Mouse (Mus musculus): ENCODE data around the gene Gm5475.

Gene Gm5475

GRCm38 (mm10) chr15:100413306-100413705, 8.6 kb upstream of the Gm5475 start:
- DNase-seq (ENCODE audit: low spot score in 2 of 2), result no peak

- DNase-seq (ENCODE audit: low spot score in 2 of 2), result no peak
Measured at GRCm38 (mm10) chr15:100414011-100414410, 7.9 kb upstream of the Gm5475 start.

- DNase-seq (ENCODE audit: low spot score in 2 of 2), result no peak
Measured at GRCm38 (mm10) chr15:100414942-100415341, 7.0 kb upstream of the Gm5475 start.

GRCm38 (mm10) chr15:100415684-100416083, 6.3 kb upstream of the Gm5475 start:
- no peak for DNase-seq (ENCODE audit: low spot score in 2 of 2)

GRCm38 (mm10) chr15:100417854-100418450, 4.0 kb upstream of the Gm5475 start:
- DNase-seq (ENCODE audit: low spot score in 2 of 2), result no peak

- DNase-seq (ENCODE audit: low spot score in 2 of 2), result no peak
Measured at GRCm38 (mm10) chr15:100419311-100419710, 2.6 kb upstream of the Gm5475 start.

GRCm38 (mm10) chr15:100419901-100420745, 1.8 kb upstream of the Gm5475 start:
- no peak for DNase-seq (ENCODE audit: low spot score in 2 of 2)

- peak; percentile 39 to 47 for DNase-seq (ENCODE audit: low spot score in 2 of 2)
Measured at GRCm38 (mm10) chr15:100421059-100421757, 739 bp upstream of the Gm5475 start.

GRCm38 (mm10) chr15:100422476-100422875, 529 bp downstream of the Gm5475 start:
- no peak for DNase-seq (ENCODE audit: low spot score in 2 of 2)

- peak; percentile 95 to 96 for DNase-seq (ENCODE audit: low spot score in 2 of 2)
Measured at GRCm38 (mm10) chr15:100422899-100423860, 1.2 kb downstream of the Gm5475 start.

GRCm38 (mm10) chr15:100423916-100424315, 2.0 kb downstream of the Gm5475 start:
- DNase-seq (ENCODE audit: low spot score in 2 of 2), result no peak

- no peak for DNase-seq (ENCODE audit: low spot score in 2 of 2)
Measured at GRCm38 (mm10) chr15:100424396-100425122, 2.6 kb downstream of the Gm5475 start, which contains the start of gene Slc11a2. TSS of gene Slc11a2 (minus strand) at chr15:100425072.

GRCm38 (mm10) chr15:100428296-100428905, 6.5 kb downstream of the Gm5475 start:
- DNase-seq (ENCODE audit: low spot score in 2 of 2), result no peak

- no peak for DNase-seq (ENCODE audit: low spot score in 2 of 2)
Measured at GRCm38 (mm10) chr15:100429959-100430565, 8.1 kb downstream of the Gm5475 start.

GRCm38 (mm10) chr15:100433234-100433633, 11.3 kb downstream of the Gm5475 start:
- DNase-seq (ENCODE audit: low spot score in 2 of 2), result no peak

- DNase-seq (ENCODE audit: low spot score in 2 of 2), result no peak
Measured at GRCm38 (mm10) chr15:100436112-100436511, 14.2 kb downstream of the Gm5475 start.

- DNase-seq (ENCODE audit: low spot score in 2 of 2), result no peak
Measured at GRCm38 (mm10) chr15:100436518-100436917, 14.6 kb downstream of the Gm5475 start.

GRCm38 (mm10) chr15:100443126-100443922, 21.4 kb downstream of the Gm5475 start:
- DNase-seq (ENCODE audit: low spot score in 2 of 2), result peak; percentile 87 to 91

- no peak for DNase-seq (ENCODE audit: low spot score in 2 of 2)
Measured at GRCm38 (mm10) chr15:100446887-100447286, 24.9 kb downstream of the Gm5475 start.

Data from heart, adult 9 months (tissue).